Mouse (Mus musculus): ENCODE data around the gene Tpte.
"Not testable (repeated sequence)": the region's sequence is repeated elsewhere in the genome, so short reads cannot be mapped to it uniquely, and the experiment has no call there.

Gene Tpte

DNA sequence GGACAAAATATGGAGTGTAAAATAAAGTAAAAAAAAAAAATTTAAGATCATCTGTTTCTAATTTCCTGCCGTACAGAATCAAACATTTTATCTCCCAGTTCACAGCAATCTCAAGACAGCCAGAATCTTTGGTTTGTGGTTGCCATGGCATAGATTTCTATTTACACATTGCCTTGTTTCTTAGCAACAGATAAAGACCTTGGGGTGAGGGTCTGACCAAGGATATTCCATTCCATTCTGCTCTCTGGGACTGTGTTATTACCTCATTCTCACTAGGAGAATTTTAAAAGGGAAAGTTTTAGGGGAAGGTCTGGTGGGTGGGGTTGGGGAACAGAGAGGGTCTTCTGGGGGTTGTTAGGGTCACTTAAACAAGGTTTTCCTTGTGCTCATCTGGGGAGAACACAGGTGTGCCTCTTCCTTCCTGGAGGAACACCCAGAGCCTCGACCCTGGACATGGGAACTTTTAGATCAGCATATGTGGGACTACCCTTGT is at the start of gene Tpte:
Gene Tpte (plus strand): TSS at position 443 of the 493 bp plus-strand sequence.
- no peak for DNase-seq

DNA sequence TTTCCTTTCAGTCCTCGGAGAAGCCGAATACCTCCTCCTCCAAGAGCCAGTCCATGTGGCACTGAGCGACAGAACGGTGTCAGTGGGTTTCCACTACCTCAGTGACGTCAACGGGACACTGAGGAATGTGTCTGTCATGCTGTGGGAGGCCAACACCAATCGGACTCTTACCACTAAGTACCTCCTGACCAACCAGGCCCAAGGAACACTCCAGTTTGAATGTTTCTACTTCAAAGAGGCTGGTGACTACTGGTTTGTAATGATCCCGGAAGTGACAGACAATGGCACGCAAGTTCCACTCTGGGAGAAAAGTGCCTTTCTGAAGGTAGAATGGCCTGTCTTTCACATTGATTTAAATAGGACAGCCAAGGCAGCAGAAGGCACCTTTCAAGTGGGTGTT is 40.3 kb upstream of the Tpte start:
- DNase-seq, result no peak

DNA sequence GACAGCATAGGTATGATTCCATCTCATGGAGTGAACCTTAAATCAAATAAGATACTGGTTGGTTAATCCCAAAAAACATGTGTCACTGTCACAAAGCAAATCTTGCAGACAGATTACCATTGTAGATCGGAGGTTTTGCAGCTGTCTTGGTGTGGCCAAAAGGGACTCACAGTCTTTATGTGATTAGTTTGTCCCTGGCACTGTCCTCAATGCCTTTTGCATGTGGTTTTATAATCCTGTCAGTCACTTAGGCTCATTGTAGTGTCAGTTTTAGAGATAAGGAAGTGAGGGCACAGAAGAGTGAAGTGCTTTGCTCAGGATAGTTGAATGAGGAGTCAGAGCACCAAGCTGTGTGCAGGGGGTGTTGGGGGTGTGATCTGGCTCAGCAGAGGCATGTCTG is 37.6 kb upstream of the Tpte start:
- DNase-seq, result no peak

DNA sequence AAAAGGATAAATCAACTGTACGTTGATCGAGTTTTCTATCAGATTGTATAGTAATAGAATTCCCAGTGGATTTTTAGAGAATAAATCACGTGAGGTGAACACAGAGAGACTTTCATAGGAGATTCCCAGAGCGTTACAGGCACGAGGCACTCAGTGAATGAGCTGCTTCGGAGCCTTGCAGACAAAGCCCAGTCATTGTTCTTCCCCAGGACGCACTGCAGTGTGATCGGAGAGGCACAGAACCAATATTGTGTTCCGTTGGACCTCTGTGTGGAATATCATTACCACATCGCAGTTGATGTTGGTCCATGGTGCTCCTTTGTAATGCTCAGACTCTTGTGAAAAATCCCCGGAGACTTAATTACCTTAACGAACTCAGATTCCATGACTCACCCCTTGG is 35.3 kb upstream of the Tpte start:
- DNase-seq, result no peak

DNA sequence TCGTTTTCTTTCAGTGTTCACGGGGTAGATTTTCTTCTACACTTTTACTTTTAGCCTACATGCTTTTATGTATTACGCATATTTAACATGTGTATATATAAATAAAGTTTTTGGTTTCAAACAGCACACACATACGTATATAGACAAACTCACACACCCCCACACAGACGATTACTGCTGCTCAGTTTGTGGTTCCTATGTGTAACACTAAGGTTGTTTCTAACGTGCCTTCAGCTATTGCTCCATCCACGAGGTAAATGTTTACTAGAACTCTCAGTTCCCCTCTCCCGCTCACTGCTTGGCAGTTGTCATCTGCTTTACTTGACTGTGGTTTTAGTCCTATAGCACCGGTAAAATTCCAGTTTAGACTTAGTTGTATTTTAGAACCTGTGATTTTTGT is 34.2 kb upstream of the Tpte start:
- no peak for DNase-seq

DNA sequence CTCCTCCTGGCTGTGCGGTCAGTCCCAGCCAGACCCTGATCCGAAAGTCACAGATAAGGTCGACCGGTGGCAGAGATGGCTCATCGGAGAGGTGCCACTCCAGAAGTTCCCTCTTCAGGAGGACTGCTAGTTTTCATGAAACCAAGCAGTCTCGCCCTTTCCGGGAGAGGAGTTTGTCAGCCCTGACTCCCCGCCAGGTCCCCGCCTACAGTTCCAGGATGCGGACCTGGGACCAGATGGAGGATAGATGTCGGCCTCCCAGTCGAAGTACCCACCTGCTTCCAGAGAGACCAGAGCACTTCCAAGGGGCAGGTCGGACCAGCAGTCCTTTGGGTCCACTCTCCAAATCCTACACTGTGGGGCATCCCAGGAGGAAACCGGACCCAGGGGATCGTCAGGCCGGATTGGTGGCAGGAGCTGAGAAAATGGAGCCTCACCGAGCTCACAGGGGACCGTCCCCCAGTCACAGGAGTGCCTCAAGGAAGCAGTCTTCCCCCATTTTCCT is 24.2 kb upstream of the Tpte start:
- DNase-seq, result no peak

DNA sequence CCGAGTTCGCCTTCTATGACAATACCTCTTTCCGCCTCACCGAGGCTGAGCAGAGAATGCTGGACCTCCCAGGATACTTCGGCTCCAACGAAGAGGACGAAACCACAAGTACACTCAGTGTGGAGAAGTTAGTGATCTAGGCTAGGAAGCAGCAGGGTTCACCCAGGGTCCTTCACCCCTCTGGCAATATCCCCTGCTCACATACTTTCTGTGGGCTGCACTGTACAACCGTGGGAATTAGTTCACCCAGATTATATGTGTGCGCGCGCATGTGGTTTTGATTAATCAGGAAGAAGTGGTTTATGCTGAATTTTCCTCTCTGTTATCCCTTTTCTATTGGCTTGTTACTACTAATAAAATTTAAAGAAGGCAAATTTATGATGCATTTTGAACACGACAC is 23.7 kb upstream of the Tpte start:
- DNase-seq, result no peak

DNA sequence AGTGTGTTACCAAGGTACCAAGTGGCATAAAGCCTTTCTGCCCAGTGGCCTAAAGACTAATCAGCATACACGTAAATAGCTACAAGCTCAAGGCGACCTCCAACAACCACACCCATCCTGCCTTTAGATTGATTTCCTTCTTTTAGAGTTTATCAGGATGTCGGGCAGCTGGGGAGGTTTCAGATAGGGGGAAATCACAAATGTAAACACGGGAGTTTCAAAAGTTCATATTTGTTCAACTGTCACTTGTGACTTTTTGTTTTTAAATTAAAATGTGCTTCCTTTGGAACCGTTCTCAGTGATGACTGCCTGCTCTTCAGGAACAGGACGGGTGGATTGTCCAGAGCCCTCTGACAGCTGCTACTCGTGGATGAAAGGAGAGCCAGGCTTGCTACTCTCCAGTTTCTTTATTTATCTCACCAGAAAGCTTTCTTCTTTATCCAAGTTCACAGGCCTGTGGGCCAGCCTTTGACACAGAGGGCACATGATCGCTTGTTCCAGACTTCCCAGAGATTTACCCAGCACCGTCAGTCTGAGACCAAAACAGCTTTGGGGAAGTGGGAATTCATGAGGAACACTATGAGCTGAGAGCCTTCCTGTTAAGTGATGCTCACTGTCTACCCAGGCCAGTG is 23.0 kb upstream of the Tpte start:
- DNase-seq, result no peak

DNA sequence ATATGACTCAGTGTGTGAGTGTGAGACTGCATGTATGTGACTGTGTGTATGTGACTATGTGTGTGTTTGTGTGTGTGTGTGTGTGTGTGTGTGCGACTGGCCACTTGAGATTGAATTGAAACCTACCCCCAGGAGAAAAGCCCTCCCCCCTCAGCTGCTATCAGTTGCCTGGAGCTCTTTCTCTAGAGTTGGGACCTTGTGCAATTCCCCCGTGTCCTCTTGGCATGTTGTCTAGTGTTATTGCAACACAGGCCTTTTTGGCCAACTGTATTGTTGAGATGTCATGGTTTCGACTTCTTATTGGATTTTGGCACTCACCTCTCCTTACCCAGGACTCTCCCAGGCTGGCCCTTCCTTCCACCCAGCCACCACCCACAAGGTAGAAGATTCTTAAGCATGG is 21.0 kb upstream of the Tpte start:
- no peak for DNase-seq

DNA sequence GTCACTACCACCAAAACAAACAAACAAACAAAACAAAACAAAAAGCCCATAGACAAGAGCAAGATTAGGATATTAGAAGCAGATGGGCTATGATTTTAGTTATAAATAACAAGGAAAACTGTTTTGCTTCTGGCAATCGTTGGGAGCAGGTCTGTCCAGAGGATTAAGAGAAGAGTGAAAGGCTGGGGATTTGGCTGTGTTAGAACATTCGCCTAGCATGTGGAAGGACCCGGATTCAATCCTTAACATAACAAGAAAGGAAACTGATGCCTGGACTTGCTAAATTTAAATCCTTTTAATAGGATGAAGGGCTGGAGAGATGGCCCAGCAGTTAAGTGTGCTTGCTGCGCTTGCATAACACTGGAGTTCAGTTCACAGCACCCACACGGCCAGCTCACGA is 18.9 kb upstream of the Tpte start:
- DNase-seq, result no peak

DNA sequence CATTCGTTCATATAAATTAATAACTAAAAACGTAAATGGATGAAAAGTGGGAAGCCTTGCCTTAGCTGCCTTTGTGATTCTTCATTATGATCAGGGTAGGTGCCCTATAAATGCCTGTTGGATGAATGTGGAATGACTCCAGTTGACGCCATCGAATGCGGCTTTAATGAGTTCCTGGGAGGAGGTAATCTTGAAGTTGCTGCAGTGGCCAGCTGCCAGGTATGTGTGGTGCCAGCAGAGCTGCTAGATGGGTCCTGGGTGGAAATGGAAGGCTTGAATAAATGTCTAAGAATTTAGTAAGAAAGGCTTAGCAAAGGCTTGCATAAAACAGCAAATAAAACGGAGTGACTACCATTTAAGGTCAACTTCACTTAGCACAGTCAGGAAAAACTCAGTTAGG is 18.5 kb upstream of the Tpte start:
- no peak for DNase-seq

DNA sequence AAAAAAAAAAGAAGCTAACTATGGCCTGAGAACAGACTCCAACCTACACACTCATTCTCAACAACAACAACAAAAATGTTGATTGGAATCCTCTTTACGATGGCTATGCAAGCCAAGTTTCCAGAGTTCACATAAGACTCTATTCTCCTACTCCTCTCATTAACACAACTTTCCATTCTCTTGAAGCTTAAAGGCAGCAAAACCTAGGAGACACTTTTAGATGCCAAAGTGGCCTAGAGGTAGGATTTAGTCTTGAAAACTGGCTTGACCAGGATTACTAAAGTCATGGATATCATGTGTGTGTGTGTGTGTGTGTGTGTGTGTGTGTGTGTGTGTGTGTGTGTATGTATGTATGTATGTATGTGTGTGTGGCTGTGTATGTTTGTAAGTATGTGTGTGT is 18.0 kb upstream of the Tpte start:
- no peak for DNase-seq

DNA sequence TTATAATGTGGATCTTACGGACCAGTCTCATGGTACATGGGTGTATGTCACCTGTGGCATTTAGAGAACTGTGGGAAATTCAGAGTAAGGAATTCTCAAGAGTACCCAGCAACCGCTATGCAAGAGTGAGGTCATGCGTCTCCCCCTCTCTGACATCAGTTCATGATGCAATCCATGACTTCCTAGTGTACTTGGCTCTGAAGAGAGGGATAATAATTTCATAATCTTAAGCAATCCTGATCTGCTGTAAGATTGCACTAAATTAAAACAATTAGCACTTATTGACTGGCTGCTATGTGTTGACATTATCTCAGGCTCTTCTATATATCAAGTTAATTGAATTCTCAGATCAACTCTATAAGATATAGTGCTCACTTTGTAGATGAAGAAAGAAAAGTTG is 16.4 kb upstream of the Tpte start:
- DNase-seq, result no peak

DNA sequence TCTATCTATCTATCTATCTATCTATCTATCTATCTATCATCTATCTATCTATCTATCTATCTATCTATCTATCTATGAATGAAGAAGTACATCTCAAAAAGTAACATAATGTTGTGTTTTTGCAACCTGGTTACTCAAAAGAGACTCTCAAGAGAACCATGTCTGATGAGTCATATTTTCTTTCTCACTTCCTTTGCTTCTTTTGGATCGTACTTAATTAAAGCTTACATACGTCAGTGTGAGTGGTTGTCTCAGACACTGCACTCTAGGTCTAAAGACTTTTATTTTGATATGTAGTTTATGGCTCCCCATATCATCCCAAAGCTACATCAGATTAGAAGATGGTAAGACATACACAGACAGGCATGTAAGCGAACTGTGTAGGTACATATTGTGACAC is 10.1 kb upstream of the Tpte start:
- DNase-seq, result no peak

DNA sequence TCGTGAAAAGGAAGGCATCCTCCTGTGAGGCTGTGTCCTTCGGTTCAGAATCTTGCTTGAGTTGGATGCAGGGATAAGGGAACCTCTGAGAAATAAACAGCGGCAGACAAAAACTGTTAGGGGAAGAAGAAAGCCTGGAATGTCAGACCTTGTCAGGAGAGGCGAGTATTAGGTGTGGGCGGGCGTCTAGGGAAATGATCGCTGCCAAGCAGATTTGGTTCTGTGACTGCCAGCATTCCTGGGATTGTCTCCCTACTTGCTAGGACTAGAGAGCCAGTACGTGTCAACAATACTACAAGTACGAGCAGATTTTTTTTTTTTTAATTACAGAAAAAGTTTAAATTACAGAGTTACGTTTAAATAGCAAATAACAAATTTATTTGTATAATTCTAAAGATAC is 8.6 kb upstream of the Tpte start:
- DNase-seq, result no peak

DNA sequence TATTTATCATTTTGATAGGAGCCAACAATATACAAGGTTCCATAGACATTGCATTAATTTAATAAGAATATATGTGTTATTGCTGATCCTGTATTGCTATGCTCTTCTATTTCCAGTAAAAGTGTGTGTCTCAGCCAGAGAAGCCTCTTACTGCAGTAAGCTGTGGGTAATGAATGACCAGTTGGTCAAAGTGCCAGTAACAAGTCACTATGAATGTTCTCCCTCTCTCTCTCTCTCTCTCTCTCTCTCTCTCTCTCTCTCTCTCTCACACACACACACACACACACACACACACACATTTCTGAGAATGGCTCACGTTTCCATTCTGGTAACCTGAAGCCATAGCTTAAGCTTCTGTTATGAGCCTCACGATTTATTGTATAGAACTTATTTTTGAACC is 19.1 kb downstream of the Tpte start:
- DNase-seq, result no peak

DNA sequence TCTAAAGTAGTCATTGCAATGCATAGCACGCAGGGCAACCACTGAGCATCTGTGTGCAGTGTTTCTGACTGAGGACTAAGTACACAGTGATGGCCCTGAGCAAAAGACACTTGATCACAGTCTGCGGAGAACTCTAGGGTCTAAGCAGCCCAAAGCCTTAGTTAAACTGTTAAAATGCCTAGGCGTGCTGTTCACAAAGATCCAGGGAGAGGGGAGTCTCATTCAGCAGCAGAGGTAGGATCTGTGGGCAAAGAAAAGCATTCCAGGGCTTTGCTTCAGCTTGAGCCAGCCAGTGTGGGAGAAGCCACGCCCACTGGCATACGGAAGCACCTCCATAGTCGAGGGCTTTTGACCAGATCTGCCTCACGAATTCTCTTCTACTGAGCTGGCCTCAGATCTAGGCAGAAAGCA is 19.7 kb downstream of the Tpte start:
- DNase-seq, result no peak

DNA sequence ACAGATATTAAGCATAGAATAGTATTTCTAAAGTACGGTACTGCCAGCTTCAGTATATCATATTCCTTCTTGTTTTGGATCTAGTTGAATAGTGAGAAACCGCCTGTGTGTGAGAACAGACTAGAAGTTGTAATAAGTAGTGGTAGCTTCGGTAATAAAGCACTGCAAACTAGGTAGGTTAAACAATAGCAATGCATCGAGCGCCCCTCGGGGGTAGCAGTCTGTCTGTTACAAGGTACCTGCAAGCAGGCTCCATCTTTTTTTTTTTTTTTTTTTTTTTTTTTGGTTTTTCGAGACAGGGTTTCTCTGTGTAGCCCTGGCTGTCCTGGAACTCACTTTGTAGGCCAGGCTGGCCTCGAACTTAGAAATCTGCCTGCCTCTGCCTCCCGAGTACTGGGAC is 20.8 kb downstream of the Tpte start:
- not testable (repeated sequence) for DNase-seq

DNA sequence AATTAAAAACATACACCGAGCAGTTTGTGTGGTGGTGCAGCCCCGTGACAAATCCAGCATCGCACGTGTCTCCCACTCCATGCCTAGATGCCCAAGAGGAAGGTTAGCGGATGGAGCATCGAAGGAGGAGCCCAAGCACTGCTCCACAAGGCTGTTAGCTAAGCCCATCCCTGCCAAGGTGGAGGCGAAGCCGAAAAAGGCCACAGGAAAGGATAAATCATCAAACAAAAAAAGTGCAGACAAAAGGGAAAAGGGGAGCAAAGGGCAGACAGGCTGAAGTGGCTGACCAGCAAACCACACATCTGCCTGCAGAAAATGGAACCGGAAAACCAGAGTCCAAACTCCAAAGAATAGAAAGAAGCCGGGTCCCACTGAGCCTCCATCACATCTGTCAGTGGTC is 23.8 kb downstream of the Tpte start:
- no peak for DNase-seq

DNA sequence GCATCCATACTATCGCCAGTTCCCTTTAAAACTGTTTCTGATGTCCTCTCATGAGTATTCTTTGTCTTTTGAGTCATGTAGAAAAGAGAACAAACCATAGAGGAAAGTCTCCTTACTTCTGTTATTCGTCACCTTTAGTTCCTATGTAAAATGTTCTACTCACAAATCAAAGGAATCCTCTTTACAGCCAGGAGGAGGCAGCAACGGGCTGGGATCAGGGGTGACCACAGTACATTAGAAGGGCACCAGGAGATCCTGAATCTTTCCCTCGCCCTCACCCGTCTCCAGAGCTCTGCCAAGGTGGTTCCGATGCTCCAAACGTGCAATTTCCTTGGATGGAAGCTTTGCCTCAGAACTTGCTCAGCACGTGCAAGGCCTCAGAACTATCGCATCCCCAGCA is 28.2 kb downstream of the Tpte start:
- DNase-seq, result peak; percentile 11

DNA sequence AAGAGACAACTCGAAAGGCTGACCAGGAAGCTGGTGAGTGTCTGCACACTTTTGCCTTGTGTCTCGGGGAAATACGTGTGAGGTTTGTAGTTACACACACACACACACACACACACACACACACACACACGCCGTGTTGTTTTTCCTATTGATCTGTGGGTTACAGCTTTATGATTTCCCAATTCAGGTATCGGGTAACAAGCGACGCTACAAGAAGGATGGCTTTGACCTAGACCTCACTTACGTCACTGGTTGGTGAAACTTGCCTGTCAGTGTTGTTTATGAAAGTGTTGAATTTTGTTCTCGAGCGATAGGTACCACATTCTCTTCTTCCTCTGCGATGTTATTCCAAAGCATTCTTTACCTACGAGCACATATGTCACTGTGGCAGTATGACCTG is 52.2 kb downstream of the Tpte start:
- no peak for DNase-seq

DNA sequence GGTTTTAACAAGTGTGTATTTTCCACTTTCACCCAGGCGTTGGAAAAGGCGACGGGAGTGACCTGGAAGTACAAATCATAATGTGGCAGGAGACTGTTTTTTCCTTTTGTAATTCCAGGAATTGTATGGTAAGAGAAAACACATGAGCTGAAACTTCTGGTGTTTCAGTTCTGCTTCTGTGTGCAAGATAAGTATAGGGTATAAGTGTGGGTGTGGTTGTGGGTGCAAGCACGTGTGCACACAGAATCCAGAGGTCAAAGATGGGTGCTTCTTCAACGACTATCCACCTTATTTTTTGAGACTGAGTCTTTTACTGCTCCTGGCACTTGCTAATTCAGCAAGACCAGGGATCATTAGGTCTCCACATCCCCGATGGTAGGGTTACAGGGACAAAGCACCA is 76.1 kb downstream of the Tpte start:
- peak; percentile 3 to 14 for DNase-seq

DNA sequence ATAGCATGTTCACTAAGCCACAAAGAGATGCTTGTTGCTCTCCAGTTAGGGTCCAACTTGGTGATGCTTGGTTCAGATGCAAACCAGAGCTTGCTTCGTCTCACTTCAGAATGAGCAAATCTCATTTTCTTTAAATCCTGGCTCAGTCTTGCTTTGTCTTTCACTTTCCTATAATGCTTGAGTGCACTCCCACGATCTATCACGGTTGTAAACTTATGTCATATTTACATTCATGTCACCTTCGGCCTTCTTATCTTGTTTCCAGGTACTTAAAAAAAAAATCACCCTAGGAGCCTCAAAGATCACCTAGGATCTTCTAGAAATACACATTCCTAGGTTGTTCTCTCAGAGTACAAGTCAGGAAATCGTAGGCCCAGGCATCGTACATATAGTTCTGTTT is 76.6 kb downstream of the Tpte start:
- no peak for DNase-seq

DNA sequence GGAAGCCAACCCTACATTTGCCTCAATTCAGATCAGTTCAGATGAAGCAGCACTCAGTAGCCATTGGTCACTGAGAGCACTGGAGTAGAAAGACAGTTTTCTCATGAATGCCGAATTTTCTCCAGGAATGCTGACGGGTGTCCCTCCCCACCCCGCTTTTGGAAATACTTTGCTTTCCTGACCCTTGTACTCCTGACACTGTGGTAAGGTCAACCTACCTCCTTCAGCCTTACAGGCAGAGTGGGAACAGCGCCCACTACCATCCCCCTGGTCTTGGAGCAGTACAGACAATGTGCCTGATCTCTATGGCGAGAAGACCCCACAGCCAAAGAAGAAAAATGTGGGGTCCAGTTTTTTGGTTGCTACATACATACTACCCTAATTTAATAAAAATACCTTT is 93.1 kb downstream of the Tpte start:
- DNase-seq, result no peak

DNA sequence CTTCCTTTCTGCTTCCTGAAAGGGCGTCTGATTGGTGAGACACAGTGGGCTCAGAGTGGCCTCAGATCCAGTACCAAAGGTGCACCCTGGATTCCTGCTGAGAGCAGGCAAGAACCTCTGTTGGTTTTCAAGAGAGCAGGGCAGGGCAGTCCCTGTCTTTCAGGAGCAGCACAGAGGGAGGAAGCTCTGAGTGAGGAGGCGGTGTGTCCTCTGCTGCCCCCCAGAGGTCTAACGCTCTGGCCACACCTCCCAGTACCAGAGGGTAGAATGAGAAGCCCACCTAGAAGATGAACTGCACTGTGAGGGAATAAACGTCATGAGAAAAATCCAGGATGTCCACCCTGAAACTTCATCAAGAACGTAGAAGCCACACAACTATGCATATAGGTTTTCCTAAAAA is 93.7 kb downstream of the Tpte start:
- peak; percentile 46 to 54 for DNase-seq

All from B cell, adult 2 months (primary cell).